Mouse (Mus musculus): ENCODE results near the gene Mrgprd.

Mrgprd gene

DNA sequence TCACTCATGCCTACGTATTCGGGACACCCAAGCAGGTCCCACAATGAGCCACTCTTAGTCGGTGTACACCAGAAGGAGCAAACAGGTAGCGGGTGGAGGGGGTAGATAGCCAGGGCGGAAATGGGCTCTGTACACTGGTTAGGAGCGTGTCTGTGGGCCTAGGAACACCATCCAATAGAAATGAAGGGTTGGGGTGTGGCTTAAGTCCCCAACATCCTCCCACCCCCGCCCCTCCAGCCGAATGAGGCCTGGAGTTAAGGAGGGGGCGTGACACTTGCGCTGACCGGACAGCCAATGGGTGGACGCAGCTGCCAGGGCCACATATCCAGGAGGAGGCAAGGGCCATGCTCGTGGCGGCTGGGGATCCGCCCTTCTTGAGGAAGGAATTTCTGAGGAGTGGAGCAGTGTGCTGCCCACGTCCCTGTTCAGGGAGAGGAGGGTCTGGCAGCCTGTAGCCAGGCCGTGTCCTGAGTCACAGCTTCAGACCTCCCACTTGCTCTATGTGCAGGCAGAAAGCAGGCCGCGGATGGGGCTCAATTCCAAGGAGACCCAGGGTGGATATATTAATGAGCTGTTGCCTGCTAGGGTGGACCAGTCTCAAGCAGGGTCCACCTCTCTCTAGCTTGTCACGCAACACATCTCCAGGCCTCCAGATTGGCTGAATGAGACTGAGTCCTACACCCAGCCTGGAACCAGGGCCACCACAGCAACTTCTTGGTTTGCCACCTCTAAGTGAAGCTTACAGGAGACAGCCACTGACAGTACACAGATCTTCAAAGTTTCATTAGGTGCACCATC, 11.9 kb upstream of the Mrgprd start:
- peak; percentile 95 for DNase-seq (ENCODE audit: low spot score)

DNA sequence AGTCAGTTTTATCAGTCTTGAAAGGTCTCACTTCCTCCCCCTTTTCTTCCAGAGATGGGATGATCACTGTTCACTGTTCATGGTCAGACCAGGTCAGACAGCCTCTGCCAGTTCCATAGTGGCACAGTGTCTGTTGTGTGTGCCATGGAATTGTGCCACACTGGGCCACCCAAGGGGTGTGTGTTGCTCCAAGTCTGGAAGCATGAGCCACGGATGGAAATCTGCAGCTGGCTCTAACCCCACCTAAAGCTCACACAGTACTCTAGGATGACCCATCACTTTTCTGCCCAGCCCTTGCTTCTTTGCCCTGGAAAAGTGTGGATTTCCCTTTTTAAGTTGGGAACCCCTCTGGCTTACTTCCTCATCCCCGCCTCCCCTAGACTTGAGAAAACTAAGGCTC, 10.5 kb upstream of the Mrgprd start:
- DNase-seq (ENCODE audit: low spot score): no peak

DNA sequence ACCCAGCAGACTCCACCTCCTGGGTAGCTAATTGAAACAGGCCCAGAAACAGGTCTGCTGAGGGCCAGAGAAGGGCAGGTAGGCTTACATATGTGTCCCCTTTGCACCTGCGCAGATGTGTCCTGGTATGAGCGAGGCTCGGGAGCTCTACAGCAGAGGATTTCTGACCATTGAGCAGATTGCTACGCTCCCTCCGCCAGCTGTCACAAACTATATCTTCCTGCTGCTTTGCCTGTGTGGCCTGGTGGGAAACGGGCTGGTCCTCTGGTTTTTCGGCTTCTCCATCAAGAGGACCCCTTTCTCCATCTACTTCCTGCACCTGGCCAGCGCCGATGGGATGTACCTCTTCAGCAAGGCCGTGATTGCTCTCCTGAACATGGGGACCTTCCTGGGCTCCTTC, 7.0 kb upstream of the Mrgprd start:
- no peak for DNase-seq (ENCODE audit: low spot score)

DNA sequence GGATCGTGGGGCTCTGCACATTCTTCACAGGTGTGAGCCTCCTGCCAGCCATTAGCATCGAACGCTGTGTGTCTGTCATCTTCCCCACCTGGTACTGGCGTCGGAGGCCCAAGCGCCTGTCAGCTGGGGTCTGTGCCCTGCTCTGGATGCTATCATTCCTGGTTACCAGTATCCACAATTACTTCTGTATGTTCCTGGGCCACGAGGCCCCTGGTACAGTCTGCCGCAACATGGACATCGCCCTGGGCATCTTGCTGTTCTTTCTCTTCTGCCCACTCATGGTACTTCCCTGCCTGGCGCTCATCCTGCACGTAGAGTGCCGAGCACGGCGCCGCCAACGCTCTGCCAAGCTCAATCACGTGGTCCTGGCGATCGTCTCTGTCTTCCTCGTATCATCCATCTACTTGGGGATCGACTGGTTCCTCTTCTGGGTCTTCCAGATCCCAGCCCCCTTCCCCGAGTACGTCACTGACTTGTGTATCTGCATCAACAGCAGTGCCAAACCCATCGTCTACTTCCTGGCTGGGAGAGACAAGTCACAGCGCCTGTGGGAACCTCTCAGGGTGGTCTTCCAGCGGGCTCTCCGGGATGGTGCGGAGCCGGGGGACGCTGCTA, 6.5 kb upstream of the Mrgprd start:
- DNase-seq (ENCODE audit: low spot score): no peak

DNA sequence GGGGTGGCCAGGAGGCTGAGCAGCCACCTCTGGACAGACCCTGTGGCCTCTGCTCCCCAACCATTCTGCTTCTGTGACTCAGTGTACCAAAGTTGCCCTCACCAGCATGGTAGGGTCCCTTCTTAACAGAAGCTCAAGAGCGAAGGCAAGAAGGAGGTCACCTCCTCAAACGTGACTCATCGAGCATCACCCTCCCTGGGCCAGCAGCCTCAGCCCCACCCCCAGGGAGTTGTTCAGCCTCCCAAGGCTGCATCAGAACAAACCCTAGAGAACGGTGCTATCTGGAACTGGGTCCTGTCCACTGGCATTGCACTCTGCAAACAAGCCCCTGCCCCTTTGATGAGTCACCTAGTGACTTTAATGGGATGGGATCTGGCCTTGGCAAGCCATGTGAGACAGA, 5.8 kb upstream of the Mrgprd start:
- DNase-seq (ENCODE audit: low spot score): no peak

DNA sequence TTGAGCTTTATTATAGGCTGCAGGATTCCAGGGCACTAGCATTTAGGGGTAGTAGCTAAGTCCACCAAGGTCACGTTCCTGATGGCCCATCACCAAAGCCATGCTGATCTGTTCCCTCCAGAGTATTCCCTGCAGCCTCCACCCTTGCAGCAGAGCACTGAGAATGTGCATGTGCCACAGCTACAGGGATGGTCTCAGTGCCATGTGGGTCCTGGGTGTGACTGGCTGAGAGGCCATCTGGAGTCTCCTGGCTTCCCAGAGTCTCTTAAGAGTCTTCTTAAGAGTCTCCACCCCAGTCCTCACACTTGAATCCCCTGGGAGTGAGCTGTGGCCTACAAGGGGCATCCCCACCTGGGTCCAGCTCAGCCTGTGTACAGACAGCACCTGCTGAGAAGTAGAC, 4.8 kb upstream of the Mrgprd start:
- DNase-seq (ENCODE audit: low spot score): no peak

DNA sequence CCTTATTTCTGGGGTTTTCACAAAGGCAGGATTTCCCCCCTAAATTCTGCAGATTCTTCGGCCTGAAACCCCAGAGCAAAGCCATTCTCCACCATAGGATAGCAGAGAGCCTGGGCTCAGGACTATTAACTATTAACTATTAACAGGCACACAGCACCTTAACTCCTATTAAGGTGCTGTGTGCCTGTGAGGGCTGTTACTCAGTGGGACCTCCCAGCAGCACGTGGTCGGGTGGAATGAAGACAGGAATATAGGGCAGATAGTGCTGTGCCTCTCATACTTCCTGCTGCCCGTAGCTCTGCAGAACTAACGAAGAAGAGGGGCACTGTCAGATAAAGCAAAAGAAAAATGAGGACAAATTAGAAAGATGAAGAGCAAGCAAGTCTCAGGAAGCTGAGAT, 4.1 kb upstream of the Mrgprd start:
- no peak for DNase-seq (ENCODE audit: low spot score)

DNA sequence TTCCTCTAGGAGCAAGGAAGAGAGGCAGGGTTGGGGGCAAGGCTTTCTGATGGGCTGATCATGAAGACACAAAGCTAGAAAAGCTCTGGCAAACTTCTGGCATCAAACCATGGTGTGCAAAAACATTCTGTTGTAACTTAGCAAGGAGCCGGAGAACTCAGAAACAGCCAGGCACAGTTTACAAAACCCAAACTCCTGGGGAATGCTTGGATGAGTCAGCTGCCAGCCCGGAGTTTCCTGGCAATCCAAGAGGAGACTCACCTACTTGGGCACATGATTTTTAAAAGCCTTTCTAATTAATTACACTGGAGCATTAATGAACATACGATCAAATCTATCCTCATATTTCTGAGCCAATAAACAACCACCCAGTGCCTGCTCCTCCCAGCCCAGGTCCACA, 2.5 kb upstream of the Mrgprd start:
- no peak for DNase-seq (ENCODE audit: low spot score)

DNA sequence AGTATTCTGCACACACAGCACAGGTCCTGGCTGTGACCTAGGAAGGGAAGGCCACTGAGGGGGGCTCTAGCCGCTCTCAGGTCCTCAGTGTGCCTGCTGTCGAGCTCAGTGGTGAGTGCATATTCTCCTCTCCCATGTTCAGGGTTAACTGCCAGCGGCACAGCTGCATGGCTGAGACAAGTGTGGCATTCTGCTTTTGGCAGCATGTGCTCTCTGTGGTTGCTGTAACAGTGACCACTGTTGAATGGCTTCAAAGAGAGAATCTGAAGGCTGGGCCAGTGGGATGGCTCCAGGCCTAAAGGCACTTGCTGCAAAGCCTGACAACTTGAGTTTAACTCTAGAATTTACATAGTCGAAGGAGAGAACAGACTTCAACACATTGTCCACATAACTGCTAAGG, 2.9 kb downstream of the Mrgprd start:
- no peak for DNase-seq (ENCODE audit: low spot score)

DNA sequence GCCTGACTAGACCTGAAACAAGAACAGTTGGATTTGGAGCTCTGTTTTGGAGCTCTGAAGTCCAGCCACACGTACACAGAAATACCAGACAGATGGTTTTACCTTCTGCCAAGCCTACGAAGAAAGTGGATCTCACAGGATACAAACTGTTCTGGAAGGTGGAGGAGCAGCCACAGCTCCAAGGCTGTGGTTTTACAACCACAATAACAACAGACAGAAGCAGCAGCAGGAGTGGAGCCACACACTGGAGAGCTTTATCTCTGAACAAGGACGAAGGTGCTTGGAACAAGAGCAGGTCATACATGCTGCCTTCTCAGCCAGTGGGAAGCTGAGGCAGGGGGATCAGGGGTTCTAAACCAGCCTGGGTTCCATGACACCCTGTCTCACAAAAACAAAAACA, 4.8 kb downstream of the Mrgprd start:
- no peak for DNase-seq (ENCODE audit: low spot score)

DNA sequence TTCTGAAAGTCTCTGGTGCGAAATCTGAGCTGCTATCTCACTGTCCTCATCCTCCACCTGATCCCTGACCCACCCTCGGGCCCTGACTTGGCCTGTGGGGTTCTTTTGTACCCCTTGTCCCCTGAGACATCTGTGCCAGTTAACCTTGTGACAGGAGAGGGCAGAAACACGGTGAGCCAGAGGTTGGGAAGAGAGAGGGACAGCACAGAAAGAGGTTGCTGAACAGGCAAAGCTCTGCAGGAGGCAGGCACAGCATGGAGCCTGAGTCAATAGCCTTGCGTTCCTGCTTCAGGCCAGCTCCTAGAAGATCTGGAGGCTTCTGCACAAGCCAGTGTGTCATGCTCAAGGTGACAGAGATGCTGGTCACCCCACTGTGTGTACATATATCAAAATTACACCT, 9.0 kb downstream of the Mrgprd start:
- no peak for DNase-seq (ENCODE audit: low spot score)

DNA sequence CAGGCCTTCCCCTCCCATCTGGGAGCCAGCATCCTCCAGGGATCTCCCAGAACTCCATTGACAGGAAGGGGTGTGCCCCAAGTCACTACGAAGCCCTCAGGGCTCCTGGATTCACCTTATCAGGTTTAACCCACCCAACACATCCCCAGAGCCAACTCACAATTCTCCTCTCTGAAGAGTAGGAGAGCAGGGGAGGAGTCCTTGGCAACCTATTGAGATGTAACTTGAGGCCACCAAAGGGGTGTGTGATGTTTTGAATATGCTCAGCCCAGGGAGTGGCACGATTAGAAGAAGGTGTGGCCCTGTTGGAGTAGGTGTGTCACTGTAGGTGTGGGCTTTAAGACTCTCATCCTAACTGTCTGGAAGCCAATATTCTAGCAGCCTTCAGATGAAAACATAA, 11.1 kb downstream of the Mrgprd start:
- no peak for DNase-seq (ENCODE audit: low spot score)

DNA sequence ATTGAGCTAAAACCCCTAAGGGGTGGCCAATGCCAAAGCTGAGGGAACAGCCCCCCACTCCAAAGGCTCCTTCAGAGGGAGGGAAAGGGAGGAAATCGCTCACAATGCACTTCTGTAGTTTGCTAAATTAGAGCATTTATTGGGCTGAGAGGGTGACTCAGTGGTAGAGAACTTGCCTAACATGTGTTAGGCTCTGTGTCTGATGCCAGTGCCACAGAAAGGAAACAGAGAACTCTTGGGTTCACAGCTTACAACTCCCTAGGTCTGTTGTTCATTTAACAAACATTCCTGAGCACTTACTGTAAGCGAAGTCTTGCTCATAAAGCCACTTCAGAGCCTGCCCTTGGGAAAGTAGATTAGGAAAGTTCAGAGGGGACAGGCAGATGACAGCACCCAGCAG, 15.3 kb downstream of the Mrgprd start:
- no peak for DNase-seq (ENCODE audit: low spot score)

DNA sequence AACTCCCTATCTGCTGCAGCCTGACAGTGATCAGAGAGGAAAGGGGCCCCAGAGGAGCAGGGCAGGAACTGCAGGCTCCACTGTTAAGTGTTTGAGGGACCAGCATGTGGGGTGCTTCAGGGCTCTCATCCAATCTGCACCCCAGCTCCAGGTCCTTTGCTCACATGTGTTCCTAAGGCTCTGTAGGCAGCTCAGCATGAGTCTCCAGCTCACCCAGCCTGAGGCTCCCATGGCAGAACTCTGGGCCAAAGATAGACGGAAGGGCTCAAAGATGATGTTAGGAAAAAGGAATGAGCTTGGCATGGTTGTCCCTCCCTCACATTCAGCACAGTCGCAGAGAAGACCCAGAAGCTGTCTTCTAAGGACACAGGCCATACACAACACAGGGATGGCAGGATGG, 16.0 kb downstream of the Mrgprd start:
- DNase-seq (ENCODE audit: low spot score): no peak

DNA sequence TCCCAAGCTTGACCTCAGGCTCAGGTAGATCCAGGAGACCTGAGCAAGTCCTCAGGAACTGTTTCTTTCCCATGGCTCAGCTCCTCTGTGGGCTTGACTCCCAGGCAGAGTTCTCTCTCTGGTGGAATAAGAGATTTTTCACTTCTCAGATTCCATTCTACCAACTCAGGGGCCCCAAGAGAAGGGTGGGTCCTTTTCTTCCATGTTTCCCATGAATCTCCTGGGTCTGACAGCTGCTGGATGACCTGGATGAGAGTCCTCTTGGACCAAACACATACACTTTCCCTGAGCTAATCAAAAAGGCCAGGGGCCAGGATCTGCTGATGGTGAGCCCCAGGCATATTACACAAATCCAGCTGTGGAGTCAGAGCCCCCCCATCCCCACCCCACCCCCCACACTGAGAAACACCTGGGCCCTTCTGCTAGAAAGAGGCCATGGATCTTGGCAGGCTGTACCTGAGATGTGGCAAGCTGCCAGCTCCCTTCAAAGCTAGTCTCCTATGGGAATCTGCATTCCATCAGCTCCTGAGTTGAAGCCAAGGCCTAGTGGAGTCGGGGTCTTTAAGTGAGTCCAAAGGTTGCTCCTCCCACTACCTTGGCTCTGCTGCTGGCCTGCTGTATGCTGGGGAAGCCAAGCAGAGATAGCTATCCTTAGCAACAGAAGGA, 17.9 kb downstream of the Mrgprd start:
- DNase-seq (ENCODE audit: low spot score): no peak

DNA sequence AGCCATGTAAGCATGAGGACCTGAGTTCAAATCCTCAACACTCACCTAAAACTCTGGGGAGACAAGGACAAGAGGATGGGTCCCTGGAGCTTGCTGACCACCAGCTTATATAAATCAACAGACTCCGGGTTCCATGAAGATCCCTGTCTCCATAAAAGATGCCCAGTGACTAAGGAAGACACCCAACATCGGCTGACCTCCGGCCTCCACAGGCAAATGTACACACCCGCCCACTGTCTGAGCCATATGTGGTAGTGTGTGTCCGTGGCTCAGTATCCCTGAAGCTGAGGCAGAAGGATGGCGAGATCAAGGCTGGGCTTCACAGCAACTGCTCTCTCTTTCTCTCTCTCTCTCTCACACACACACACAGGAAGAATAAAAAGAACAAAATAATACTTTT, 19.3 kb downstream of the Mrgprd start:
- DNase-seq (ENCODE audit: low spot score): no peak

DNA sequence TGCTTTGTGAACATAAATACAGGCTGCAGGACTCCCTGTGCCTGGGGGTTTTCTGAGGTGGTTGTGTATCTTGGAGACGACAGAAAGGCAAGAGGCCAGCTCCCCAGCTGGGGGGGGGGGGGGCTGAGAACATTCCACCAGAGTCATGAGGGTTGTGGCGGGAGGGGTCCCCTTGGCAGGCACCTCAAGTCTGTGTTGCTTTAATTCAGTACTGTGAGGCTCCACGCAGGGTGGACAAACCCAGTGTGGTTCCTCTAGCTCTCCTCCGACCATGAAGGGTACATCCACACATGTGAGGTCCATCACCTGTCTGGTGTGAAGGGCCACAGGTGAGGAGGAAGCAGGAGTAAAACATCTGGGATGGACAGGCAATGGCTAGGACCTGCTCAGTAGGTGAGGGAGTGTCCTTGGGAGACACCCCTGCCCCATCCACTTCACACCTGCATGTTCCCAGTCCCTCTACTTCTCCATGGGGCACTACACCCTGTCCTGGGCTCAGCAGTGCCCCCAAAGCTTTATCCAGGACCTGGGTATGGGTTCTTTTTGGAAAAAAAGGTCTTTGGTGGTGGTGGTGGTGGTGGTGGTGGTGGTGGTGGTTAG, 19.9 kb downstream of the Mrgprd start:
- DNase-seq (ENCODE audit: low spot score): no peak

DNA sequence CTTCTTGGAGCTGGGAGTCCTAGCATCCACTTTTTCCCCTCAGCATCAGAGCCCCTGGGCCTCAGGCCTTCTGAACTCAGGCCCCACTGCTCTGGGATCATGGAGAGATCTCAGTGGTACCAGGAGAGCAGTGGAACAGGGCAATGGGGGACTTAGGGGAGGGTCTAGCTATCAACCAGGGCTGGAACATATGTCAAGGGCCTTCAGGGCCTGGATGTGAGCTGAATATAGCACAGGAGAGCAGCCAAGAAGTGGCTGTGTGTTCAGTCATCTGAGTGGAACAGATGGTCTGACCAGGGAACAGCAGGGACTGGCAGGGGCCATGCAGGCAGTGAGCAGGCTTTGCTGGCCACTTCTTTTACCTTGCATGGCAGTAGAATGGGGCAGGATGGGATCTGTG, 20.6 kb downstream of the Mrgprd start:
- no peak for DNase-seq (ENCODE audit: low spot score)

DNA sequence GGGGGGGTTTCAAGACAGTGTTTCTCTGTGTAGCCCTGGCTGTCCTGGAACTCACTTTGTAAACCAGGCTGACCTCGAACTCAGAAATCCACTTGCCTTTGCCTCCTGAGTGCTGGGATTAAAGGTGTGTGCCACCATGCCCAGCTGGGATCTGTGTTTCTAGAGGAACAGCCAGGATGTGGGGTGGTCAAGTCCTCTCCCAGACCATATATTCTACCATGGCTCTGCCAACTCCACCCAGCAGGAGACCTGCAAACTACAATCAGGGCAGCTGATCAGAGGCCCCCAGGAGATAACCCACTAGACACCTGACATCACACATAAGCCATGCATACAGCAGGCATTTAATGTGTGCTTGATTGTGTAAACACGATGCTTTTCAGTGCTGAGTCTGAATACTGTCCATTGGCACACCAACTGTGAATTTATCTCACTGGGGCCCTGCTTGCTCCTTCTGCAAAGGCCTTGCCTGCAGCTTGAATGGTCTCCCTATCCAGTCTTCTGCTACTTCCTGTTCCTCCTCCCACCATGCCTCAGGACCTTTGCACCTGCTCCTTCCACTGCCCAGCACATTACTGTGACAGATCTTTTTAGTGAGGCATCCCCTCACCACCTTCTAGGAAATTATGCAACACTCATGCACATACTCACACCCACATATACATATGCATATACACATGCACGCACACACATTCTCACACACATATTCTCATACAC, 21.1 kb downstream of the Mrgprd start:
- DNase-seq (ENCODE audit: low spot score): no peak

DNA sequence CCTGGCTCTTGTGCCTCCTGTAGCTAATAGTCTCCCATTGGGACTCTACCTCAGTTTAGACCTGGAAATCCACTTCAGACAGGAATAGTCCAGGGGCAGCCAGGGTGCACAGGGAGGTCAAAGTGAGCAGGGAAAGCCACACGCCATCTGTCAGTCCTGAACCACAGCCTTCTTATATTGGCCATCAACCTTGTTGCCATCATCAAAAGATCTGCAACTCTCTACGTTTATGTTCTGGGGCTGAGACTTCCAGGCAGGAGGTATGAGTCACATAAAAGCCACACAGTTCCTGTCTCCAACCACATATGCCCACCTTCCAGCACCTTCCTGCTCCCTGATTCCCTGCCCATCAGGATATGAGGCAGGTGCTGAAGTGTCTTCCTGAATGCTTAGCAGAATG, 23.3 kb downstream of the Mrgprd start:
- DNase-seq (ENCODE audit: low spot score): no peak

DNA sequence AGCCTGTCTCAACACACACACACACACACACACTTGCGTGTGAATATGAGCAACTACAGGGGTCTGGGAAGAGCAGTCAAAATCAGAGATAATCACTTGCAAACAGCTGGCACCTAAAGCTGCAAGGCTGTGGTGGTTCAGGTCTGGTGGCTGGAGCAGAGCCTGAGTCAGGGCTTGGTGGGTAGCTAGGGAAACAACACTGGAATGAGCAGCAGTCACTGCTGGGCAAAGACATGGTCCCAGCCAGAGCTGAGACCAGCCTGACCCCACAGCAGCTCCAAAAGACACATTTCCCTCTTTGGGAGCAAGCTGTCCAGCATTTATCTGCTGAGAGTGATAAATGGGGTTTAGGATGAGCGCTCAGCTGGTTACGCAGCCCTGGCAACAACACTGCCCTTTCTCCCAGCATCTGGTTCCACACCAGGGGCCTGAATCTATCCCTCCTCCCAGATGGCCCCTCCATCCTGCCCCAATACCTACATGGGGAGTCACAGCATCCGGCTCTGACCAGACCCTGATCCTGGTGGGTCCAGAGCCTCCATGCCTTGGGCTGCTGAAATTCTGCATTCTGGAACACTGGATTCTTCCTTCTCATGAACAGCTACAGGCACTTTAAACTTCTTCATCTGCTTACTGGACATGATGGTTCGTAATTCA, 25.7 kb downstream of the Mrgprd start:
- peak; percentile 31 for DNase-seq (ENCODE audit: low spot score)
